Mouse (Mus musculus) regulatory T cell (primary cell): Measurements from ENCODE around the gene Actl6b.

Experiments used
- in situ Hi-C: fragments of 300-600 bp; cut with MboI, MseI; formaldehyde crosslinking; loops from one replicate; pipeline ENCODE4 v1.15.1; 2025; ENCODE audit warnings: high pct_unique_total_duplicates

The Actl6b gene

GRCm38 (mm10) chr5:137553898-137554297 lies 581 bp downstream of the Actl6b start:
- in situ Hi-C loops = loop anchor here (10.0 kb wide), 1 partner anchor 1511 kb away; no protein-coding TSS in a partner anchor

DNA sequence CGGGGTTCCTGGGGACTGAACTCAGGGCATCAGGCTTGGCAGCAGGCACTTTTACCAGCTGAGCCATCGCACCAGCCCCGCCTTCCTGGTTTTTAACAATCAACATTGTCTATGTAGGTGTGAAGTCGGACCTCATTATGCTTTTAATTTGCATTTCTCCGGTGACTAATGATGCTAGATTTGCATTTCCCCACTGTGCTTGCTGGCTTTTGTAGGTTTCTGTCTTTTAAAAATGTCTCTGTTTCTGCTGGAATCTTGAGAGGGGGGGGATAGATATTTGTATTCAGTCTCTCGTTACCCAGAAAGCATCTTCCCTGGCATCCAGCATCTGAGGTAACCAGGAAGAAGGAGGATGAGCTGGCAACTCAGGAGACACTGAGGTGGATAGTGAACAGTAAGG lies 8.2 kb downstream of the Actl6b start:
- in situ Hi-C loops = no loop called here

DNA sequence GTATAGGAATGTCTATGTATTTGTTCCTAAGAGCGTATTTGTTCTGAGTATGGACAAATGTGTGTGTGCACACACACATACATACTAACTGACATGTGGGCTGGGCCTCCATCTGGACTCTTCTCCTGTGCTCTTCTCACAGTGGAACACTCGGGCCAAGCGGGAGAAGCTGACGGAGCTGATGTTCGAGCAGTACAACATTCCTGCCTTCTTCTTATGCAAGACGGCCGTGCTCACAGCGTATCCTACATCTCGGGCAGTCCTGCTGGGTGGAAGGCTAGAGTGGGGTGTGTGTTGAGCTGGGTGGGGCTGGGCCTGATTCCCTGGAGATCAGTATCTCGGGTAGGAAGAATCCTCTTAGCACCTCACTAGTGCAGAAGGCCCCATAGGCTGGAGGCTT lies 9.6 kb downstream of the Actl6b start:
- in situ Hi-C loops = no loop called here

- in situ Hi-C loops = no loop called here
Observed at GRCm38 (mm10) chr5:137565744-137566143, 12.4 kb downstream of the Actl6b start.

GRCm38 (mm10) chr5:137566416-137566815 lies 13.1 kb downstream of the Actl6b start:
- in situ Hi-C loops = no loop called here

- in situ Hi-C loops = no loop called here
Observed at GRCm38 (mm10) chr5:137568223-137568798, 15.0 kb downstream of the Actl6b start.

DNA sequence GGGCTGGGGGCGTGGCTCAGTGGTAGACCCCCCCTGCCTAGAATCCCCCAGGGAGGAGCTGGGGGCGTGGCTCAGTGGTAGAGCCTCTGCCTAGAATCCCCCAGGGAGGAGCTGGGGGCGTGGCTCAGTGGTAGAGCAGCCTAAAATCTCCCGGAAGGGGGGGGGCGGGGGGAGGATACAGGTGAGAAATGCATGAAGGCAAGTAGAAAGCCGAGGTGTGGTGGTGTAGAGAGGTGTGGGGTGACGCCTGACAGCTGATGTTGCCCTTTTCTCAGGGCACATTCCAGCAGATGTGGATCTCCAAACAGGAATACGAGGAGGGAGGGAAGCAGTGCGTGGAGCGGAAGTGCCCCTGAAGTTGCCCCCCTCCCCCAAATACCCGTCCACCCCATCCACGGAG lies 15.7 kb downstream of the Actl6b start:
- in situ Hi-C loops = no loop called here

- in situ Hi-C loops = no loop called here
Observed at GRCm38 (mm10) chr5:137569665-137570064, 16.3 kb downstream of the Actl6b start, which contains the start of gene Tfr2. Gene Tfr2, plus strand, starts transcription at chr5:137569840.

GRCm38 (mm10) chr5:137570181-137570580 lies 16.9 kb downstream of the Actl6b start:
- in situ Hi-C loops = no loop called here

DNA sequence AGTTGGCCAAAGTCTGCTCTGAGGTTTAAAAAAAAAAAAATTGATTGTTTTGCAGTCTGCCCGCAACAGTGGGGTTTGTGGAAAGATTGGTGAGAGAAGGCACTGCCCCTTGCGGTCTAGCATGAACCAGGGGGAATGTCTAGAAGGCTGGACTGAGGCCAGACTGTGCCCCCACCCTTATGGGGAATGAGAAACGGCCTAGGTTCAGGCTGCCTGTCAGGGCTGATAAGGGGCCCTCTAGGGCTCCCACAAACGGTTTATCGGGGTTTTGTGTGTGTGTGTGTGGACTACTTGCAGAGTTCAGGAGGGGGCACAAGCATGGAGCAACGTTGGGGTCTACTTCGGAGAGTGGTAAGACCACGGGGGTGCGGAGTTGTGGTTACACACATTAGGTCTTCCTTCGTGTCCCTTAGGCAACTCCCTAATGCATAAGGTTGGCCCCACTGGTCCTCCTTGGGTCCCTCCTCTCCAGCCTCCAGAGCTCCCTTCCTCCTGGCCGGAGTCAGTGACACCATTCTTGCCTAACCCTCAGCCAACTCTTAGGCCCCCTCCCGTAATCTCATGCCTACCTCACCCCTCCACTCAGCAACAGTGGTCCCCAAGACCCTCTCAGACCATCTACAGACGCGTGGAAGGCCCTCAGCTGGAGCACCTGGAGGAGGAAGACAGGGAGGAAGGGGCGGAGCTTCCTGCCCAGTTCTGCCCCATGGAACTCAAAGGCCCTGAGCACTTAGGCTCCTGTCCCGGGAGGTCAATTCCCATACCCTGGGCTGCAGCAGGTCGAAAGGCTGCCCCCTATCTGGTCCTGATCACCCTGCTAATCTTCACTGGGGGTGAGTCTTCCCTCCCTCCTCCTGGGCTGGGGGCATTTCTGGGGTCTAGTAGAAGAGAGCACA lies 17.6 kb downstream of the Actl6b start:
- in situ Hi-C loops = no loop called here

- in situ Hi-C loops = no loop called here
Observed at GRCm38 (mm10) chr5:137574470-137574901, 21.2 kb downstream of the Actl6b start.

DNA sequence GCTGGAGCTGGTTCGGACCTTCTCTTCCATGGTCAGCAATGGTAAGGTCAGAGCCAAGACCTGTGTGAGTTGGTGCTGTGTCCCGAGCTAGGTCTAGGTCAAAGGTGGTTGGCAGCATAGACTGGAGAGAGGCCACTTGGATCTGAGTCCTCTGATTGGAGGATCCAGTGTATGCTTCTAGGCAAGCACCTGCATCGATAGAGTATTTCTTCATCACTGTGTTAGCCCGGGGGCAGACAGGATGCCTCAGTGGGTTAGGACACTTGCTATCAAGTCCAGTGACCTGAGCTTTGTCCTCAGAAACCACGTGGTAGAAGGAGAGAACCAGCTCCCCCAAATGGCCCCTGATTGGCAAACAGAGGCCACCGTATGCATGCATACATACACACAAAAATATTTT lies 26.9 kb downstream of the Actl6b start:
- in situ Hi-C loops = no loop called here

GRCm38 (mm10) chr5:137582702-137583101 lies 29.4 kb downstream of the Actl6b start:
- in situ Hi-C loops = no loop called here

DNA sequence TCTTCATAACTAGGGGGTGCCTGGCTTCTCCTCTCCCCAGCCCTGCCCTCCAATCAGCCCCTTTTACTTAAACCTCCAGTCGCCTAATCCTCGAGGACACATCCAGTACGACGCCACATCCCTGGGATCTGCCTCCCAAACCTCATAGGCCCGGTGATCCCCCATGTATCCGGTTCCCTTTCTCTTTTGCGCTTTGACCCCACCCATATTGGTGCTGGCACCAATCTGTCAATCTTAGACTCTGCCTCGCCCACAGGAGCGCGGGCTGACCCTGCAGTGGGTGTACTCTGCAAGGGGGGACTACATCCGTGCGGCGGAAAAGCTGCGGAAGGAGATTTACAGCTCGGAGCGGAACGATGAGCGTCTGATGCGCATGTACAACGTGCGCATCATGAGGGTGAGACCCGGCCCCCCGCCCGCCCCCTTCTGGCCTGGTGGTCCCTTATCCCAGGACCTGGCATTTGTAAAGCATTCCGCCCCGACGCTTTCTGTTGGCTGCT lies 30.4 kb downstream of the Actl6b start:
- in situ Hi-C loops = no loop called here

GRCm38 (mm10) chr5:137584976-137585375 lies 31.7 kb downstream of the Actl6b start:
- in situ Hi-C loops = no loop called here

GRCm38 (mm10) chr5:137590507-137590906 lies 37.2 kb downstream of the Actl6b start:
- in situ Hi-C loops = no loop called here

DNA sequence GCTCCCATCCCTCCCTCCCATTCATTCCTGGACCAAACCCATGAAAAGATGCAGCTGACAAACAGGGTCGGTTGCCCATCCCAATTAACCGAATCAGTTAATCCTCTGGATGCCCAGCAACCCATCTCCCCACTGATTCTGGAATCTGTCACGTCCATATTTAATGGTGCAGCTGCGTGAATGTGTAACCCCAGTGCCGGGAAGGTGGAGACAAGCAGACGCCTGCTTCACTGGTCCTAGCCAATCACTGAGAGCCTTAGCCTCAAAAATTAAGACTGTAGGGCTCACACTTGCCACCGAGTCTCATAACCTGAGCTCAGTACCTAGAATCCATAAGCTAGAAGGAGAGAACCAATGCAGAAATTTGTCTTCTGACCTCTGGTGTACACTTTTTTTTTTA lies 42.6 kb downstream of the Actl6b start:
- in situ Hi-C loops = no loop called here

DNA sequence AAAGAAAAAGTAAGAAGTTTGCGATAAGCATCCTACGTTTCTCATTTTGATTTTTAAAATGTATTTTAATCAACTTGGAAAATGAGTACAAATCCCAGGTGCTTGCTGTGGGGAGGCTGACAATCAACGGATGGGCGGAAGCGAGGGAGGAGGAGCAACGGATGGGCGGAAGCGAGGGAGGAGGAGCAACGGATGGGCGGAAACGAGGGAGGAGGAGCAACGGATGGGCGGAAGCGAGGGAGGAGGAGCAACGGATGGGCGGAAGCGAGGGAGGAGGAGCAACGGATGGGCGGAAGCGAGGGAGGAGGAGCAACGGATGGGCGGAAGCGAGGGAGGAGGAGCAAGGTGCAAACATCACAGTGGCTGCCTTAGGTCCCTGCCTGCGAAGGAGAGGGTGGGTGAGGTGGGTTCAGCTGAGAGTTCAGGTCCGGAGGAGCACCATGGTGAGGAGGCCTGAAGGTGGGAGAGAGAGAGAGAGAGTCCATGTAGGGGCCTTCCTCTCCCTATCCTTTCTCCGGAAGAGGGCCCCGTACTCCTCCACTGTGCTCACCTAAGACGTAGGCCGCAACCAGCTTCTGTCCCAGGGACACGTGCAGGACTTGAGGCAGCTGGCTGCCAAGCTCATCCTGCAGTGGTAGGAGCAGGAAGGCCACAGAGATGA lies 43.4 kb downstream of the Actl6b start:
- in situ Hi-C loops = no loop called here

DNA sequence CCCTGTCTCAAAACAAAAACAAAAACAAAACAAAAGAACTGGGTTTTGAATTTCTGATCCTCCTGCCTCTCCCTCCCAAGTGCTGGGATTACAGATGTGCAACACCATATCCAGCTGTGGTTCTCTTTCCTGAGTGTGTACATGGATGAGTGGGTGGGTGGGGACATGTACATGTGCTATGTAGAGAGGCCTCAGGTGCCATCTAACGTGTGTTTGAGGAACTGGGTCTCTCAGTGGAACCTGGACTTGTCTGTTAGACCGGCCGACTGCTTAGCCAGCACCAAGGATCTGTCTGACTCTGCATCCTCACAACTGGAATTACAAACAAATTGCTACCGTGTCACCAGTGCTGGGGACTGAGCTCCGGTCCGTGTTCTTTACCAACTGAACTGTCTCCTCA lies 44.3 kb downstream of the Actl6b start:
- in situ Hi-C loops = no loop called here

DNA sequence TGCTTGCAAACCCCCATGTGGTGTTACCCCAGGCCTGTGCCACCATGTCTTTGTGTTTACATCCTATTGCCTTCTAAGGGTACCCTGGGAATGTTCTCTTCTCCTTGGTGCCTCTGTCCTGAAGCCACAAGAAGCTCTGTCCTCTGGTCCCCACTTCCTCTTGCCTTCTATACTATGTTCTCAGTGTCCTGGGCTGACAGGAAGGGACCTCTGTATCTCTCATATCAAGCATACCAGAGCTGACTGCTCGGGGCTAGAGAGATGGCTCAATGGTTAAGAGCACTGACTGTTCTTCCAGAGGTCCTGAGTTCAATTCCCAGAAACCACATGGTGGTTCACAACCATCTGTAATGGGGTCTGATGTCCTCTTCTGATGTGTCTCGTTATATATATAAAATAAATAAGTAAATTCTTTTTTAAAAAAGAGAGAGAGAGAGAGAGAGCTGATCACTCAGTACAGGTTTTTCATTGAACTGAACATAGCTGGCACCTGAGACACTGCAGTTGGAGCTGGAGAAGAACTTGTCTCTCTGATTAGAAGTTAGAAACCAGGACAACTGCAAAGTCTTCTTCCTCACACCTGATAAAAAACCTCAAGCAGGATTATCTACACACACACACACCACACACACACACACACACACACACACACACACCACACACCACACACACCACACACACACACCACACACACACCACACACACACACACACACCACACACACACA lies 44.9 kb downstream of the Actl6b start:
- in situ Hi-C loops = no loop called here

DNA sequence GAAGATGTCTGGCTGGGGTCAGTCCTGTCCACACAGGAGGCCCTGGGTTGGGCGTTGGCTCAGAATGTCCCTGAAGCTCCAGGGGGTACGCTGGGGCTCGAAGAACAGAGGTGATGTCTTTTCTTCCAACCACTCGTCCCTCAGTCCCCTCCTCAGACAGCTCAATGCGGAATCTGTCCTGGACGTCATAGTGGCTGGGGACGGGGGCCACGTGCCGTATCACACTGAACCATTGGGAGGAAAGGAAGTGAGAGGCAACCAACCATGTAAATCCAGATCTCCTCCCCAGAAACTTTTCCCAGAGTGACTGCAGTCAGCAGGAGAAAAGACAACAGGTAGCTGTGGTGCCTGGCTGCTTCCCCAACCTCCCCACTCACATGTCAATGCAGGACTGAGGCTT lies 46.3 kb downstream of the Actl6b start:
- in situ Hi-C loops = no loop called here

GRCm38 (mm10) chr5:137600281-137600618 lies 46.9 kb downstream of the Actl6b start:
- in situ Hi-C loops = no loop called here
